Mouse (Mus musculus) liver, embryonic 14.5 days (tissue): ENCODE results near the gene Cd300lf.

Source experiments
- CTCF ChIP-seq: IDR thresholded peaks from 2 replicates; pipeline ENCODE4 v1.5.1; 2016; ENCODE audit warnings: antibody characterized with exemption, low read depth, control low read depth
- EP300 ChIP-seq: IDR thresholded peaks from 2 replicates; pipeline ENCODE4 v1.6.1; 2016; ENCODE audit warnings: antibody characterized with exemption, low read depth

DNA sequence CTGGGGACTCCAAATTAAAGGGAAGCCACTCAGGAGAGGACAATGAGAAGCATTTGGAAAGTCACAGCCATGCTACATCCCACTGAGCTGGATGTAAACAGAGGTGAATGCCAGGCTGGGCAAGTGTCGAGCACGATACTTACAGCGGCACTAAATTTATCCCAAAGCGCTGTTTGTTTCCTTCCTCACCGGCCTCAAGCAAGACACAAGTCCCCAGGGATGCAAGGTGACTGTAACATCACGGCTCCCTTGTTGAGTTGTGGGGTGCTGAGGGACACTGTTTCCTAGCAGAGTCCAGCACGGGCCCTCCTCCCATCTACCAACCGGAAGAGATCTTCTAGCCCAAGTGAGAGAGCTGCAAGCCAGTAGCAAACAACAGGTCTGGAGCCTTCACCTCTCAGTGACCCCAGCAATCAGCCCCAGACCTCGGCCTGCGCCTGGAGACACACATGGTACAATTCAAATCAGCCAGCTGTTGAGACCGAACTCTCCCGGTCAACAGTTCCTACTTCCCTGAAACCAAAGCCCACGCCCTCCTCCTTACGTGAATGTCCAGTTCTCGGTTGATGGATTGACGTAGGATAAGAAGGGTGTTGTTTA lies 34.5 kb downstream of the Cd300lf start:
- no peak for TF ChIP-seq CTCF
- no peak for TF ChIP-seq EP300
